Mouse (Mus musculus) heart, adult 2 months (tissue): ENCODE measurements around the gene Garem2.

Source experiments
- CTCF ChIP-seq: fragments of 200-600 bp; IDR thresholded peaks from 2 replicates; pipeline ENCODE4 v1.8.1; 2022; ENCODE audit warnings: antibody characterized with exemption, mild to moderate bottlenecking, moderate library complexity
- EP300 ChIP-seq: fragments of 200-500 bp; IDR thresholded peaks from 2 replicates; pipeline ENCODE4 v1.6.1; 2011; ENCODE audit warnings: low read depth, low read length, control low read depth; ENCODE audit not compliant: insufficient read depth
- POLR2A ChIP-seq: fragments of 200-500 bp; IDR thresholded peaks from 2 replicates; pipeline ENCODE4 v1.6.1; 2011; ENCODE audit warnings: mild to moderate bottlenecking, low read depth, low read length, control low read depth; ENCODE audit not compliant: insufficient read depth

DNA sequence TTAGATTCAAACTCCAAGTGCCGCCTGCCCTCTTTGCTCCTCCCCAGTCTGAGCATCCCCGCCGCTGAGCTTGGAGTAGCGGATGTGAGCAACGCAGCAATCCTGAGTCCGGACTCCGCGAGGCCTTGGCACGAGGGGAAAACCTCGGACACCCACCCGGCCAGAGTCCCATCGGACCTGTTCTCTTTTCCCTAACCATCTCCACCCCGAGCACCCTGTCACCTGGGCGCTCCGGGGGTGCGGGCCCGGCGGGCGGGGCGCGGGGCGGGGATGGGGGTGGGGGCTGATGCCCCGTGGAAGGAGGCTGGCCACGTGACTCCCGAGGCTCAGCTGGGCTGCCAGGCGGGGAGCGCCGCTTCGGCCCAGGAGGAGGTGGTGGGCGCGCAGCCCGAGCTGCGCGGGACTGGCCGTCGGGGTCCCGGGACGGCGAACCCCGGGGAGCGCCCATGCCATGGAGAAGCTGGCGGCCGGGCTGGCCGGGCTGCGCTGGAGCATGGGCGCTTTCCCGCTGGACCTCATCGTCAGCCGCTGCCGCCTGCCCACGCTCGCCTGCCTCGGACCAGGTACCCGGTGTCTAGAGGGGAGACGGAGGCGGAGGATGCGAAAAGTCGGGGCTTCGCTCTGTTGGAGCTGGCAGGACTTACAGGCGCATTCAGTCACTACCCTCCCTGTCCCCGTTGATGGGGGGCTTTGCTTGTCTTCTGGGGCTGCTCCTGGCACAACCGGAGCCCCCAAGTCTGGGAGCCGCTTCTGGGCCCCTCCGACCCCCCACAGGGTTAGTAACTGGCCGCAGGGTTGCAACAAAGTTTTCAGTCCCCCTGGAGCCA lies at the start of gene Garem2:
- TF ChIP-seq CTCF (no peak), POLR2A (no peak), EP300 (no peak)
